Mouse (Mus musculus) neutrophil, adult 83 days (primary cell): Measurements from ENCODE around the gene 5430419D17Rik. TPM values are rescaled to one million over a fixed set of nuclear protein-coding genes. Genes with fewer than 3 reads are reported as not detected.

ENCODE experiments used
- total RNA-seq, 2 experiments: library from RNA; stranded (reverse); gene quantifications; one replicate each; pipeline ENCODE4 v1.2.4; 2023

The 5430419D17Rik gene
- total RNA-seq: not detected

DNA sequence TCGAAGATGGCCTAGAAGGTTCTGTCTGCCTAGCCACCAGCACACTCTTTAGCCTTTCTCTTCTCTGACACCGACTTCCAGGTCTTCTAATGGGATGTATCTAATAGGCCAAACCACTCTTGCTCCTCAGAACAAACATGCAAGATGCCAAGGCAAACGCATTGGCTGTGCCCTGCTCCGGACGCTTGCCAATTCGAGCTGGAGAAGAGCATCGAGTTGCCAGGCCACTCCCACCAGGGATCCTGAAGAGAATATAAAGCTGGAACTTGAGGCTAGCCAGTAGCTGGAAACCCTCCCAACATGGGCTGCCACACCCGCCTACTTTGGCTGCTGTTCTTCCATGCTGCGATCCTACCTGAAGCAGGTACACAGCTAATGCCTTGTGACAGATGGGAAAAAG lies at the start of gene 5430419D17Rik:
Gene 5430419D17Rik (plus strand): TSS at position 282 of the 400 bp plus-strand sequence.

GRCm38 (mm10) chr7:131146214-131146613 lies 28.0 kb upstream of the 5430419D17Rik start, which contains the start of gene 4933402N03Rik:
TSS of gene 4933402N03Rik (minus strand) at chr7:131146314.

GRCm38 (mm10) chr7:131322192-131322591 lies 148.0 kb downstream of the 5430419D17Rik start, which contains the start of gene Cuzd1:
TSS of gene Cuzd1 (minus strand) at chr7:131322292.

GRCm38 (mm10) chr7:131329416-131329815 lies 155.2 kb downstream of the 5430419D17Rik start, which contains the start of gene Fam24b:
TSS of gene Fam24b (minus strand) at chr7:131329516.

DNA sequence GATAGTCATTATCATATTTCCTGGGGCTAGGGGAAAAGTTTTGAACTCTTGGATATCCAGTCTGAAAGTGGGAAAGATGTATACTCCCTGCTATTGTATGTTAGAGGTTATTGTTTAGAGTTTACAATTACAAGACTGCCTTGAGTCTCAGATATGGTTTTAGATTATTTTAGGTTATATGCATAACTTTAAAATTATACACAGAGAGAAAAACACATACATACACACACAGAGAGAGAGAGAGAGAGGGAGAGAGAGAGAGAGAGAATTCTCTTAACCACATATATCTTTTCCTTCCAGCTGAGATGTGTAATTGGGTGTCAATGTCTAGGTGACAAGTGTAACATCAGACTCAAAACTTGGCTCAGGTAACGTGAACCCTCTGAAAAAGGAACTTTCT lies 159.4 kb downstream of the 5430419D17Rik start, which contains the start of gene Fam24a:
Gene Fam24a (plus strand): TSS at position 301 of the 400 bp plus-strand sequence.

Other genes starting within 250 kb of the 5430419D17Rik start
- gene Htra1, start 238.3 kb upstream of the 5430419D17Rik start, total RNA-seq: under 1 TPM in 1 of 2 experiments, not detected in 1; 0.22 TPM
- not detected for gene Dmbt1, start 142.3 kb upstream of the 5430419D17Rik start, total RNA-seq
- not detected for gene 4933402N03Rik, start 28.1 kb upstream of the 5430419D17Rik start, total RNA-seq
- gene Cuzd1, start 147.9 kb downstream of the 5430419D17Rik start, total RNA-seq: not detected
- not detected for gene Fam24b, start 155.1 kb downstream of the 5430419D17Rik start, total RNA-seq
- not detected for gene Fam24a, start 159.5 kb downstream of the 5430419D17Rik start, total RNA-seq
- gene 2310057M21Rik, start 188.4 kb downstream of the 5430419D17Rik start, total RNA-seq: 1 to 10 TPM; 6.6 to 7.1 TPM
- 1 to 10 TPM; 4.0 to 8.6 TPM for gene Pstk, start 196.7 kb downstream of the 5430419D17Rik start, total RNA-seq
- gene Ikzf5, start 236.1 kb downstream of the 5430419D17Rik start, total RNA-seq: 10 to 100 TPM; 26.5 to 35.3 TPM
- 10 to 100 TPM; 35.8 to 51.0 TPM for gene Acadsb, start 236.2 kb downstream of the 5430419D17Rik start, total RNA-seq